Mouse (Mus musculus) brain, embryonic 14.5 days (tissue): ENCODE results near the gene Col4a4. TPM values are rescaled to one million over a fixed set of nuclear protein-coding genes. Genes with fewer than 3 reads are reported as not detected.

Source experiments
- DNase-seq: peaks from one replicate; pipeline ENCODE4 v3.0.0-alpha.2; 2011; ENCODE audit warnings: low read depth
- CTCF ChIP-seq: fragments of 200-500 bp; IDR thresholded peaks from 2 replicates; pipeline ENCODE4 v1.5.1; 2012; ENCODE audit warnings: inconsistent platforms, mild to moderate bottlenecking, moderate library complexity, borderline replicate concordance; ENCODE audit not compliant: insufficient read depth, insufficient read length; ENCODE audit errors: extremely low read depth
- POLR2A ChIP-seq: fragments of 200-500 bp; IDR thresholded peaks from 2 replicates; pipeline ENCODE4 v1.6.1; 2012; ENCODE audit warnings: mild to moderate bottlenecking, inconsistent platforms, borderline replicate concordance; ENCODE audit not compliant: poor library complexity, insufficient read depth, insufficient read length, severe bottlenecking; ENCODE audit errors: extremely low read depth
- polyA plus RNA-seq: library from polyadenylated mRNA; depleted of rRNA; stranded (reverse); fragments of >200 nt; gene quantifications from 2 replicates; pipeline ENCODE4 v1.2.3, GENCODE M21; 2012

The Col4a4 gene
- polyA plus RNA-seq, 1 experiment = 0.34 TPM

GRCm38 (mm10) chr1:82608646-82609262, 22.1 kb upstream of the Col4a4 start:
- peak; percentile 34 for DNase-seq

GRCm38 (mm10) chr1:82605856-82606255, 19.2 kb upstream of the Col4a4 start:
- DNase-seq = no peak
- TF ChIP-seq CTCF (no peak), POLR2A (no peak)

More at GRCm38 (mm10) chr1:82608646-82609262, 22.1 kb upstream of the Col4a4 start:
- TF ChIP-seq POLR2A (no peak), CTCF (no peak)

- no peak for DNase-seq
Observed at GRCm38 (mm10) chr1:82605347-82605746, 18.7 kb upstream of the Col4a4 start.

DNA sequence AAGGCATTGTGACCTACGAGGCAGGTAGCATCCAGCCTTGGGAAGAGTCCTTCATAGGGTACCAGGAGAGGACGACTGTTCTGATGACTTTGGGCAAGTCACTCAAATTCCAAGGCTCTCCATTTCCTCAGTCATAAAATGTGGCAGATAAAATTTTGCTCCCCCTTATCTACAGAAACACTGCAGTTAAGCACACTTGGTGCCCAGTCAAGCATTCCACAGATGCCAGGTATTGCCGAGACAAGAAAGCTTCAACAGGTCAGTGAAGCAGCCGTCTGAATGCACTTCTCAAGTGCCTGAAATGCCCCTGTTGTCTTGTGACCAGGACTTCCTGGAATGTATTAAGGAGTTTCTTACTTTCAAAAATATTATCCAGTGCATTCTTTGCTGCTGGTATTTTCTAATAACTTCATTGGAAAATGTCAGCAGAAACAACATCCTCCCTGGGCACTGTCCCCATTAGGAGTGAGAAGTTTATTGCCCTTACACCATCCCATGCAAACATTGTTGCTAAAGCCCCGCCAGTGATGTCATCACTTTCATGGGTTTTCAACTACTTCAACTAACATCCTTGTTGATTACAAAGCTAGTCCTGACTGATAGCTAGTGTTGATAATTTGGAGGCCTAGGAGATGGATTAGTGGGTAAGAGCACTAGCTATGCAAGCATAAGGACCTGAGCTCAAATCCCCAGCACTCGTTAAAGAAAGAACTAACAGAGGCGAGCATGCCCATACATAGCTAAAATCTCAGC, 16.7 kb upstream of the Col4a4 start:
- no peak for DNase-seq
- TF ChIP-seq POLR2A = no peak

More at GRCm38 (mm10) chr1:82605347-82605746, 18.7 kb upstream of the Col4a4 start:
- TF ChIP-seq CTCF = no peak
- TF ChIP-seq POLR2A = no peak

GRCm38 (mm10) chr1:82596864-82597596, 10.4 kb upstream of the Col4a4 start:
- TF ChIP-seq CTCF (no peak), POLR2A (no peak)
- peak; percentile 19 for DNase-seq

DNA sequence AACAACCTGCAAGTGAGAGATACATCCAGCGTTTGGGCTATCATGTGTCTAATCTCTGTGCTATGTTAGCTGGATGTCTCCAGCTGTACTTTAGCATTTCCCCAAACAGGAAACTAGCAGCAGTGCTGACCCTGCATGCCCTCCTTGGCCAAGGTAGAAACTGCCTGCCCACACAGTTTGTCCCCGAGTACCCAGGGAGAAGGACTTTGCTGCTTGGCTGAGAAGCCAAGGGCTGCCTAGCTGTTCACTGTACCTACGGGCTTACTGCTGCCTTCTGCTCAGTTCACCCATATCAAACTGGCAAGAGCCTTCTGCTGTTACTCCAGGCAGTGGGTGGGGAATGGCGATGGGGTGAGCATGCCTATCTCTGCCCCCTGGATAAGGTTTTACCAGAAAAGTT, 3.6 kb upstream of the Col4a4 start:
- no peak for DNase-seq
- no peak for TF ChIP-seq CTCF
- TF ChIP-seq POLR2A = no peak

GRCm38 (mm10) chr1:82585981-82586380, 668 bp downstream of the Col4a4 start:
- TF ChIP-seq POLR2A (no peak), CTCF (no peak)
- no peak for DNase-seq

- no peak for DNase-seq
- TF ChIP-seq CTCF (no peak), POLR2A (no peak)
Observed at GRCm38 (mm10) chr1:82578320-82578719, 8.3 kb downstream of the Col4a4 start.

DNA sequence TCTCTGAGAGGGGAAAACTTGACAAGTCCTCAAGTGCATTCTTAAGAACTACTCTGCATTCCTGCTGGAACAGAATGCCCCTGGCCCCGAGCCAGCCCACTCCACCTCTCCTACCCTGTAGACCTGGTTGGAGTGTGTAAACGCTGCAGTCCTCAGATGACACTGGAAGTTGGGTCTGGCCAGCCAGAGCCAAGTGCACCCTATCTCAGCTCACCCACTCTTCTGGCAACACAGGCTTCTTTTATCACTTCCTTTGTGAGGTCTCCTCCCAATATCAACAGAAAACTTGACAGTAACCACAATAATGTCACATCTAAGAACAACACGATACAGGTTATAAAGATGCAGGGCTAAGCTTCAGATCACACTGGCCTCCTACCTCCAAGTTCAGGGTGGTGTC, 8.7 kb downstream of the Col4a4 start:
- TF ChIP-seq POLR2A (no peak), CTCF (no peak)

DNA sequence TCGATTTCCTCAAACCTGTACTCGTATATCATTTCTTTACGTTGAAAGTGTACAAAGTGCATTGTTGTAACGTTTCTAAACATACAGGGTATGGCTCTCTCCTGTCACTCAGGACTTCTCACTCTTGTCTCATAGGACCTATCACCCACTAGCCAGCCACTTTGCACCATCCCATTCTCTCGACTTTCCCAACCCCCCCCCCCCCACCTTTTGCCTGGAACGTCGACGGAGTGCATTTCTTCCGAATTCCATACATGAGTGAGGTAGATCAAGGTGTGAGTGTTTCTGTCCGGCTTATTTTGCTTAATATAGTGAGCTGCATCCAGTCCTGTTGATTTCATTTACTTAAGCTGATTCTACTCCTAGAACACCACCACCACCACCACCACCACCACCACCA, 9.3 kb downstream of the Col4a4 start:
- DNase-seq = no peak
- TF ChIP-seq POLR2A = no peak
- TF ChIP-seq CTCF = no peak

More for the DNA sequence above, 8.7 kb downstream of the Col4a4 start:
- no peak for DNase-seq

DNA sequence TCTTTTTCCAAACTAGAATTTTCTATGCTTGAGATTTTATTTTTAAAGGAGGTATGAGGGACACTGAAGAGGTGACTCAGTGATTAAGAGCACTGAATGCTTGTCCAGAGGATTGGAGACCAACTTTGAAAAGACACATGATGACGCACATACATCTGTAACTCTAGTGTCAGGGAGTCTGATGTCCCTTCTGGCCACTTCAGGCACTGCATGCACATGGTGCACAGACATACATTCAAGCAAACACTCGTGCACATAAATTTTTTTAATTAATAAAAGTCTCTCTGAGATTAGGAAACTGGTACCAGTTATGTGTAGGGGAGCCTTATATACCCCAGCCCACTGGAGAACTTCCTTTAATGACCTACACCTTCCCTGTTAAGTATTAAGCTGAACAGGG, 10.5 kb downstream of the Col4a4 start:
- no peak for DNase-seq
- TF ChIP-seq CTCF (0 out of 2 replicates have a peak, but pooled peaks have one; percentile 15), POLR2A (no peak)
